Comparison of ENCODE assay signal across 16 mouse cellular contexts in genomic region chr16:69568189-69568588, GRCm38 (mm10).
"Had no signal": no experiment of that assay in that cellular context is flagged by ENCODE, and none has a peak within 500 bp of the region (broad histone marks: within the 10 kb centered on the region; RNA-seq: fewer than 3 reads in every experiment).

No protein-coding gene starts in this region.

- H3K9ac ChIP-seq: liver, postnatal 0 days; lung, embryonic 14.5 days; midbrain, embryonic 13.5 days; midbrain, embryonic 15.5 days; neural tube, embryonic 12.5 days; stomach, embryonic 15.5 days had no signal

- H3K9me3 ChIP-seq: megakaryocyte, embryonic 14.5 days; midbrain, embryonic 13.5 days; midbrain, embryonic 15.5 days; neural tube, embryonic 12.5 days; stomach, embryonic 15.5 days had no signal

- ATAC-seq: liver, postnatal 0 days; midbrain, embryonic 13.5 days had no signal

- H3K4me3 ChIP-seq: megakaryocyte, embryonic 14.5 days; midbrain, embryonic 13.5 days; midbrain, embryonic 15.5 days; neural tube, embryonic 12.5 days; stomach, embryonic 15.5 days had no signal

- H3K36me3 ChIP-seq: midbrain, embryonic 13.5 days; midbrain, embryonic 15.5 days; neural tube, embryonic 12.5 days; stomach, embryonic 15.5 days had no signal

- H3K27me3 ChIP-seq: megakaryocyte, embryonic 14.5 days; midbrain, embryonic 13.5 days; midbrain, embryonic 15.5 days; neural tube, embryonic 12.5 days; stomach, embryonic 15.5 days had no signal

- H3K4me1 ChIP-seq: megakaryocyte, embryonic 14.5 days; midbrain, embryonic 13.5 days; midbrain, embryonic 15.5 days; neural tube, embryonic 12.5 days; stomach, embryonic 15.5 days had no signal

- H3K27ac ChIP-seq: macrophage; midbrain, embryonic 13.5 days; midbrain, embryonic 15.5 days; neural tube, embryonic 12.5 days; stomach, embryonic 15.5 days; stomach, postnatal 0 days had no signal

- DNase-seq: liver, postnatal 0 days; lung, embryonic 14.5 days; lung, postnatal 10 days; lung, postnatal 36 days; right cerebral cortex, postnatal 14 days; thymus, adult 2 months; thymus, postnatal 25 days; thymus, postnatal 4 days had no signal

- H3K4me2 ChIP-seq: lung, embryonic 14.5 days; midbrain, embryonic 11.5 days; midbrain, embryonic 13.5 days; midbrain, embryonic 15.5 days; neural tube, embryonic 12.5 days; stomach, embryonic 15.5 days had no signal
